Mouse (Mus musculus): Measurements from ENCODE around the gene Eif4g3.

DNA sequence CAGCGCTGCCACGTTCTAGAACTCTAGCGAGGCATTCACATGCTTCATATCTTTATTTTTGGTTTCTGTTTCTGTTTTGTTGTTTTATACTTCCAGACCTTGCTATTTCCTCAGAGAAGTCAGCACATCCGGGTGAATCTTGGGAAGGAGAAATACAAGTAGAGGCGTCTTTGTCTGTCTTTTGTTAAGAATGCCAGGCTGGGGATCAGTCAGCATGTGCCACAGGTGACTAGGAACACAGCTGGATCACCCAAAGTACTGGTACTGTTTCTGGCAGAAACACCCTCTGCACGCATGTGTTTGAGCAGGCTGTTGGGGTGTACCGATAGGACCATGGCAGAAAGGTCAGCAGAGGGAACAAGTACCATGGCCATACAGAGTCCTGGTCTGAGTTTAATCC lies 73.6 kb downstream of the Eif4g3 start:
- TF ChIP-seq CTCF (IDR thresholded peaks at IDR 0.05) (no peak), POLR2A (IDR thresholded peaks at IDR 0.05; ENCODE audit: insufficient read depth, low read depth, low read length) (no peak), EP300 (IDR thresholded peaks at IDR 0.05; ENCODE audit: insufficient read depth, low read depth, low read length) (no peak)
